Mouse (Mus musculus): ENCODE data around the gene Trex1. TPM values are rescaled to one million over a fixed set of nuclear protein-coding genes. Genes with fewer than 3 reads are reported as not detected.

Gene Trex1
- polyA plus RNA-seq, 1 experiment from 2014 or later, result 20.9 TPM

DNA sequence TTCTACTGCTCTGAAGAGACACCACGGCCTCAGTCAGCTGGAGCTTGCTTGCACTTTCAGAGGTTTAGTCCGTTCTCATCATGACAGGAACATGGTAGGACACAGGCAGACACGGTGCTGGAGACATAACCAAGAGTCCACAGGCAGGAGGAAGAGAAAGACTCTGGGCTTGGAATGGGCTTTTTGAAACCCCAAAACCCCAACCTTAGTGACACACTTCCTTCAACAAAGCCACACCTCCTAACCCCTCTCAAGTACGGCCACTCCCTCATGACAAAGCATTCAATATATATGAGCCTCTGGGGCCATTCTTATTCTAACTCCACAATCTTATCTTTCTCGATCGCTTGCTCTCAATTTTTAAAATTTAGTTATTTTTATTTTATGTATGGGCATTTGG lies 27.1 kb downstream of the Trex1 start:
- Histone ChIP-seq H3K4me3 (ENCODE audit: low read depth, low read length) (no peak overlapping the region), H3K9ac (replicated peaks; ENCODE audit: low read depth) (no peak overlapping the region), H3K4me1 (ENCODE audit: insufficient read depth, low read depth, low read length) (no peaks in the 10 kb centered on the region), H3K4me2 (replicated peaks; ENCODE audit: low read depth, low read length) (no peak overlapping the region), H3K9me3 (ENCODE audit: low read length) (no peaks in the 10 kb centered on the region), H3K27me3 (replicated peaks; ENCODE audit: insufficient read depth, low read length) (no peaks in the 10 kb centered on the region), H3K36me3 (ENCODE audit: insufficient read depth, low read length) (no peaks in the 10 kb centered on the region), H3K27ac (ENCODE audit: low read length) (no peak overlapping the region)
- ATAC-seq (no peak), DNase-seq (ENCODE audit: low spot score) (no peak)
- 83% methylated on average over 6 of the region's 6 CpGs for WGBS
- TF ChIP-seq CTCF (IDR thresholded peaks at IDR 0.05) (no peak), EP300 (IDR thresholded peaks at IDR 0.05) (no peak)

GRCm38 (mm10) chr9:109031686-109032085 lies 27.8 kb downstream of the Trex1 start:
- TF ChIP-seq CTCF (IDR thresholded peaks at IDR 0.05) (no peak), EP300 (IDR thresholded peaks at IDR 0.05) (no peak)
- Histone ChIP-seq H3K4me3 (ENCODE audit: low read depth, low read length) (no peak overlapping the region), H3K9me3 (ENCODE audit: low read length) (no peaks in the 10 kb centered on the region), H3K9ac (replicated peaks; ENCODE audit: low read depth) (no peak overlapping the region), H3K4me1 (ENCODE audit: insufficient read depth, low read depth, low read length) (no peaks in the 10 kb centered on the region), H3K36me3 (ENCODE audit: insufficient read depth, low read length) (no peaks in the 10 kb centered on the region), H3K27ac (ENCODE audit: low read length) (no peak overlapping the region), H3K4me2 (replicated peaks; ENCODE audit: low read depth, low read length) (no peak overlapping the region), H3K27me3 (replicated peaks; ENCODE audit: insufficient read depth, low read length) (no peaks in the 10 kb centered on the region)
- WGBS, result 78% methylated on average over 8 of the region's 8 CpGs
- DNase-seq (ENCODE audit: low spot score), result no peak
- no peak for ATAC-seq

DNA sequence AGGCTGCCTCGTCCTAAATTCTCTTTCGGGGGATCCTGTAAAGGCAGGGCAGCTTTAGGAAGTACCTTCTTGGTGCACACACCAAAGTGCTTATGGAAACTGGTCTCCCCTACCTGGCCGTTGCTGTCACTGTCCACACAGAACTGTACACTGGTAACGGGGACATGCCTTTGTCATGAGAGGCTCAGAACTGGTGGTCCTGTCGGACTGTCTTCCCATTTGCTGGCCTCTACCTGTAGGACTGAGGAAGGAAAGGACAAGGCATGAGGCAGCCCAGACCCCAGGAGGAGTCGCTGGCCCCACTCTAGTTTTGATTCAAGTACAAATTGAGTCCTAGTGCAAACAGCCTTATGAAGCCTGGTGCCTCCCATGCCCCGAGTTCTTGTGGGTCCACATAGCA lies 28.5 kb downstream of the Trex1 start:
- no peaks in the 10 kb centered on the region for H3K36me3 ChIP-seq (ENCODE audit: insufficient read depth, low read length)
- H3K9me3 ChIP-seq (ENCODE audit: low read length), result no peaks in the 10 kb centered on the region
- no peaks in the 10 kb centered on the region for H3K27me3 ChIP-seq (replicated peaks; ENCODE audit: insufficient read depth, low read length)
- no peak overlapping the region for H3K4me3 ChIP-seq (ENCODE audit: low read depth, low read length)
- TF ChIP-seq EP300 (IDR thresholded peaks at IDR 0.05), result no peak
- TF ChIP-seq CTCF (IDR thresholded peaks at IDR 0.05), result no peak
- no peak for DNase-seq (ENCODE audit: low spot score)
- no peak overlapping the region for H3K4me2 ChIP-seq (replicated peaks; ENCODE audit: low read depth, low read length)
- H3K4me1 ChIP-seq (ENCODE audit: insufficient read depth, low read depth, low read length), result no peaks in the 10 kb centered on the region
- no peak overlapping the region for H3K27ac ChIP-seq (ENCODE audit: low read length)
- ATAC-seq, result no peak
- WGBS, result 87% methylated on average over 7 of the region's 7 CpGs
- no peak overlapping the region for H3K9ac ChIP-seq (replicated peaks; ENCODE audit: low read depth)

DNA sequence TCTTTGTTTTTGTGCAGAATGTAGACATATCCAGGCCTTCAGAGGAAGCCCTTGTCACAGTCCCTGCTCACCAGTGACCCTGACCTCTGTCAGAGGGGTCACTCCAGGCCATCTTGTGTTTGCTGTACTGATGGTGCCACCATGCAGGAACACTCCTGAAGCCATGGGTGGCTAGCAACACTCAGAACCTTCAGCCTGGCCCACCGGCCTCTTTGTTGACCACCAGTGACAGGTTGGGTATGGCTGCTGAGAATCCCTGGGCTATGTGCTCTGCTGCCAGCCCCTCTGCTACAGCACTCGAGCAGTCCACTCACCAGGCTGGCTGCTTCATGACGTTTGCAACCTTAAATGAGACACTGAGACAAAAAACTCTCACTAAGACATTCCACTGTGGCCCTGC lies 29.2 kb downstream of the Trex1 start:
- TF ChIP-seq EP300 (IDR thresholded peaks at IDR 0.05) (no peak), CTCF (IDR thresholded peaks at IDR 0.05) (no peak)
- no peak overlapping the region for H3K4me2 ChIP-seq (replicated peaks; ENCODE audit: low read depth, low read length)
- no peaks in the 10 kb centered on the region for H3K27me3 ChIP-seq (replicated peaks; ENCODE audit: insufficient read depth, low read length)
- no peaks in the 10 kb centered on the region for H3K4me1 ChIP-seq (ENCODE audit: insufficient read depth, low read depth, low read length)
- no peak for ATAC-seq
- H3K9ac ChIP-seq (replicated peaks; ENCODE audit: low read depth), result no peak overlapping the region
- no peak for DNase-seq (ENCODE audit: low spot score)
- 53% methylated on average over 3 of the region's 3 CpGs for WGBS
- no peak overlapping the region for H3K27ac ChIP-seq (ENCODE audit: low read length)
- no peaks in the 10 kb centered on the region for H3K36me3 ChIP-seq (ENCODE audit: insufficient read depth, low read length)
- no peak overlapping the region for H3K4me3 ChIP-seq (ENCODE audit: low read depth, low read length)
- H3K9me3 ChIP-seq (ENCODE audit: low read length), result no peaks in the 10 kb centered on the region

GRCm38 (mm10) chr9:109028919-109029318 lies 30.6 kb downstream of the Trex1 start:
- ATAC-seq (no peak), DNase-seq (ENCODE audit: low spot score) (no peak)
- Histone ChIP-seq H3K4me2 (replicated peaks; ENCODE audit: low read depth, low read length) (no peak overlapping the region), H3K9ac (replicated peaks; ENCODE audit: low read depth) (no peak overlapping the region), H3K9me3 (ENCODE audit: low read length) (no peaks in the 10 kb centered on the region), H3K27me3 (replicated peaks; ENCODE audit: insufficient read depth, low read length) (no peaks in the 10 kb centered on the region), H3K4me1 (ENCODE audit: insufficient read depth, low read depth, low read length) (no peaks in the 10 kb centered on the region), H3K36me3 (ENCODE audit: insufficient read depth, low read length) (no peaks in the 10 kb centered on the region), H3K4me3 (ENCODE audit: low read depth, low read length) (no peak overlapping the region), H3K27ac (ENCODE audit: low read length) (no peak overlapping the region)
- WGBS, result 74% methylated on average over 5 of the region's 5 CpGs
- TF ChIP-seq CTCF (IDR thresholded peaks at IDR 0.05), result no peak
- TF ChIP-seq EP300 (IDR thresholded peaks at IDR 0.05), result no peak

DNA sequence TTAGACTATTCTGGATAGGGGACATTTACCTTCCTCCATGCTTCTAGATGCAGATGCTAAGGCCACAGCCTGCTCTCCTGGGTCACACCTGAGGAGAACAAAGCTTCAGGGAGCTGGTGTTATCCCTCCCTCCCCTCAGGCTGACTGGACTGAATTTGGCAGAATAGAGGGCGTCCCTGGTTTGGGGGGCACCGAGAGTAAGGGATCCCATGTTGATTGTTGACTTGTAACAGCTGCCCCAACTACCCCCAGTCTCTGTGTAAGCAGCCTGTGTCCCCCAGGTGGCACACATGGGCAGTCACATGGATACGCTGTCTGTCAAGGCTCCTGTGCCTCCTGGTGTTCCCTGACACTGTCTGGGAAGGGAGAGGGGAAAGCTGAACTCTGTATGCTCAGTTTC lies 31.1 kb downstream of the Trex1 start:
- H3K27me3 ChIP-seq (replicated peaks; ENCODE audit: insufficient read depth, low read length), result no peaks in the 10 kb centered on the region
- DNase-seq (ENCODE audit: low spot score) (no peak), ATAC-seq (no peak)
- no peaks in the 10 kb centered on the region for H3K4me1 ChIP-seq (ENCODE audit: insufficient read depth, low read depth, low read length)
- TF ChIP-seq CTCF (IDR thresholded peaks at IDR 0.05), result no peak
- no peak for TF ChIP-seq EP300 (IDR thresholded peaks at IDR 0.05)
- H3K4me3 ChIP-seq (ENCODE audit: low read depth, low read length), result no peak overlapping the region
- no peaks in the 10 kb centered on the region for H3K9me3 ChIP-seq (ENCODE audit: low read length)
- WGBS, result 79% methylated on average over 3 of the region's 3 CpGs
- no peak overlapping the region for H3K27ac ChIP-seq (ENCODE audit: low read length)
- H3K36me3 ChIP-seq (ENCODE audit: insufficient read depth, low read length), result no peaks in the 10 kb centered on the region
- H3K9ac ChIP-seq (replicated peaks; ENCODE audit: low read depth), result no peak overlapping the region
- H3K4me2 ChIP-seq (replicated peaks; ENCODE audit: low read depth, low read length), result no peak overlapping the region

DNA sequence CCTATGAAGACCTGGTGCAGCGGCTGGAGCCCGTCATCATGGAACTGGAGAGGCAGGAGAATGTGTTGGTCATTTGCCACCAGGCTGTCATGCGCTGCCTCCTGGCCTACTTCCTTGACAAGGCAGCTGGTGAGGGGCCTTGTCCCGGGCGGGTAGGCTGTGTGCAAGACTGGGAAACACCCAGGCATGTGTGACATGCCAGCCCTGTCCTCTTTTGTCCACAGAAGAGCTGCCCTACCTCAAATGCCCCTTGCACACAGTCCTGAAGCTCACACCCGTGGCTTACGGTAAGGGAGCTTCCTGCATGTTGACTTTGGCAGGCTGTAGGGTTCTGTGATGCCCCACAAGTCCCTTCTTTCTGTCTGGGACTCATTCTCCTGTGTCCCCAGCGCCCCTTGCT lies 32.0 kb downstream of the Trex1 start:
- no peak for TF ChIP-seq CTCF (IDR thresholded peaks at IDR 0.05)
- no peak for TF ChIP-seq EP300 (IDR thresholded peaks at IDR 0.05)
- Histone ChIP-seq H3K4me1 (ENCODE audit: insufficient read depth, low read depth, low read length) (no peaks in the 10 kb centered on the region), H3K9ac (replicated peaks; ENCODE audit: low read depth) (no peak overlapping the region), H3K27me3 (replicated peaks; ENCODE audit: insufficient read depth, low read length) (no peaks in the 10 kb centered on the region), H3K4me2 (replicated peaks; ENCODE audit: low read depth, low read length) (no peak overlapping the region), H3K9me3 (ENCODE audit: low read length) (no peaks in the 10 kb centered on the region), H3K27ac (ENCODE audit: low read length) (no peak overlapping the region), H3K36me3 (ENCODE audit: insufficient read depth, low read length) (no peaks in the 10 kb centered on the region), H3K4me3 (ENCODE audit: low read depth, low read length) (no peak overlapping the region)
- no peak for ATAC-seq
- no peak for DNase-seq (ENCODE audit: low spot score)
- WGBS, result 59% methylated on average over 8 of the region's 8 CpGs
